10 mouse cellular contexts compared by ENCODE assay signal in genomic region chr14:123352973-123353372, GRCm38 (mm10).
DNase-seq lines count a peak whose midpoint lies in the region; ATAC-seq lines count a peak whose summit lies in the region.
"Had no signal": no experiment of that assay in that cellular context is flagged by ENCODE, and none has a peak within 500 bp of the region (broad histone marks: within the 10 kb centered on the region; RNA-seq: fewer than 3 reads in every experiment).

No protein-coding gene starts in this region.

- 7% methylated on average over 6 of the region's 6 CpGs for WGBS in forebrain, embryonic 15.5 days

- no peaks in the 10 kb centered on the region for H3K36me3 ChIP-seq in forebrain, embryonic 15.5 days
- H3K36me3 ChIP-seq in splenic B cell, adult 2 months (ENCODE audit: control insufficient read depth, insufficient read depth, low read length, poor library complexity, severe bottlenecking) = no peaks in the 10 kb centered on the region
- H3K36me3 ChIP-seq: heart, embryonic 13.5 days had no signal

- H3K9me3 ChIP-seq in forebrain, embryonic 15.5 days = no peaks in the 10 kb centered on the region
- H3K9me3 ChIP-seq: heart, embryonic 13.5 days; neural tube, embryonic 12.5 days had no signal

- no peak overlapping the region for H3K27ac ChIP-seq in forebrain, embryonic 15.5 days (replicated peaks)
- H3K27ac ChIP-seq: heart, embryonic 13.5 days; neural tube, embryonic 12.5 days had no signal

- no peak overlapping the region for H3K4me3 ChIP-seq in forebrain, embryonic 15.5 days
- H3K4me3 ChIP-seq: heart, embryonic 13.5 days; neural tube, embryonic 12.5 days had no signal

- intact Hi-C loops in left cerebral cortex, postnatal 25 days (cut with DNase I) = no loop called here

- no peak overlapping the region for H3K4me2 ChIP-seq in forebrain, embryonic 15.5 days (replicated peaks)
- H3K4me2 ChIP-seq: heart, embryonic 13.5 days; neural tube, embryonic 12.5 days had no signal

- no peaks in the 10 kb centered on the region for H3K27me3 ChIP-seq in forebrain, embryonic 15.5 days
- no peaks in the 10 kb centered on the region for H3K27me3 ChIP-seq in splenic B cell, adult 2 months (ENCODE audit: control insufficient read depth, insufficient read depth, low read length, poor library complexity, severe bottlenecking)
- H3K27me3 ChIP-seq: heart, embryonic 13.5 days; neural tube, embryonic 12.5 days had no signal

- no peaks in the 10 kb centered on the region for H3K4me1 ChIP-seq in forebrain, embryonic 15.5 days
- H3K4me1 ChIP-seq: heart, embryonic 13.5 days; neural tube, embryonic 12.5 days had no signal

- peak; percentile 80 for ATAC-seq in frontal cortex, adult (ENCODE audit: low TSS enrichment)
- ATAC-seq in forebrain, embryonic 15.5 days (replicated peaks) = peak; percentile 80

- DNase-seq in frontal cortex, postnatal 25 days (ENCODE audit: low spot score in 2 of 2) = no peak
- peak; percentile 14 for DNase-seq in urinary bladder, postnatal 14 days (ENCODE audit: low spot score)
- no peak for DNase-seq in urinary bladder, postnatal 25 days (ENCODE audit: low spot score)
- DNase-seq in left cerebral cortex, postnatal 25 days (ENCODE audit: low spot score in 2 of 2) = peak; percentile 40 to 42
- DNase-seq in splenic B cell, adult 2 months (ENCODE audit: low read depth, low spot score) = peak; percentile 1
- DNase-seq in testis, postnatal 14 days (ENCODE audit: low spot score) = no peak

- H3K9ac ChIP-seq in forebrain, embryonic 15.5 days (replicated peaks) = no peak overlapping the region
- H3K9ac ChIP-seq: heart, embryonic 13.5 days; neural tube, embryonic 12.5 days had no signal

Comparison
In these comparisons a context has a peak if more than half of its experiments do, and no peak if none do; other contexts are left out.
1. DNase-seq: peak in urinary bladder, postnatal 14 days (single experiment), left cerebral cortex, postnatal 25 days (2 of 2) and splenic B cell, adult 2 months (single experiment); none in frontal cortex, postnatal 25 days (0 of 2), urinary bladder, postnatal 25 days (single experiment) and testis, postnatal 14 days (single experiment).